Mouse (Mus musculus): ENCODE results near the gene Akr7a5.

Akr7a5 gene

GRCm38 (mm10) chr4:139352832-139353231 is 42.3 kb downstream of the Akr7a5 start:
- no peak for DNase-seq (ENCODE audit: low read depth, low spot score)

- no peak for DNase-seq (ENCODE audit: low read depth, low spot score)
Measured at GRCm38 (mm10) chr4:139357211-139357610, 46.7 kb downstream of the Akr7a5 start.

- no peak for DNase-seq (ENCODE audit: low read depth, low spot score)
Measured at GRCm38 (mm10) chr4:139360761-139361548, 50.4 kb downstream of the Akr7a5 start.

- DNase-seq (ENCODE audit: low read depth, low spot score), result no peak
Measured at GRCm38 (mm10) chr4:139367336-139367735, 56.8 kb downstream of the Akr7a5 start.
